Mouse (Mus musculus): ENCODE results near the gene Hook2.
A peak's percentile ranks its signal among the peaks of the same experiment; 100 is the strongest.

Hook2 gene

GRCm38 (mm10) chr8:84987388-84987787, 3.0 kb upstream of the Hook2 start:
- DNase-seq (ENCODE audit: low spot score in 2 of 2) = no peak

GRCm38 (mm10) chr8:84987903-84988302, 2.5 kb upstream of the Hook2 start:
- no peak for DNase-seq (ENCODE audit: low spot score in 2 of 2)

DNA sequence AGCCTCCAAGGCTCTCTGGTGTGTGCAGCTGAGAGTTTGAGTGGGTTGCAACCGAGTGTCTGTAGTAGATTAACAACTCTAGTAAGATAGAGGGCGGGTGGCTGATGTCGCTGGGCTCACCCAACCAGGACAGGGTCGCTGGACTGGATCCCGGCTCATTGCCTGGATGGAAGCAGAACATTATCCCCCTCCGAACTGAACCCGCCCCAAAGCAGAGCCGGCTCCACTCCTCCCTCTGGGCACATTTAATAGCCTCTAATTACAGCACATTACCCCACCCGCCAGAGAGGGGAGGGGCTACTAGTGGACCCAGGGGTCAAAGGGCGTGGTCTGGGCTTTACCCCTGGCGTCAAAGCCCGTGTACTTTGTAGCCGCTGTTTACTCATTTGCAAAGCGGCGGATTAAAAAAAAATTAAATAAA, 1.1 kb upstream of the Hook2 start:
- no peak for DNase-seq (ENCODE audit: low spot score in 2 of 2)

DNA sequence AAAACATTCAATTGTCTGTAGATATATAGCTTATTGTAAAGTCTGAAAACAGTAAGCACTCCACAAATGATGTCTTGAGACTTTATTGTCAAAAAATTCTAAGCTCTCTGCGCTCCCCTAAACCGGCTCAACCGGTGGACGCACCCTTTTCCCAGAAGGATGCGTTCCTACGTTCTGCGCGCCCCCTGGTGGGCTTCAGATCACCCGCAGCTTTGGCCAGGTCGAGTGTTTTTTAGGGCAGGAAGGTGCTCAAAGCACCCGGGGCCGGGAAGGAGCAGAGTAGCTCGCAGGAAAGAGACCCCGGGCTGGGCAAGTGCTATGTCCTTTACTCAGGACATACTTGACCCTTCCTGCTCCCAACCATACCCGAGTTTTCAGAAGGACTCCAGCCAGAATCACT, 593 bp upstream of the Hook2 start:
- DNase-seq (ENCODE audit: low spot score in 2 of 2) = peak; percentile 83 to 88

GRCm38 (mm10) chr8:84990836-84991235, 433 bp downstream of the Hook2 start:
- no peak for DNase-seq (ENCODE audit: low spot score in 2 of 2)

DNA sequence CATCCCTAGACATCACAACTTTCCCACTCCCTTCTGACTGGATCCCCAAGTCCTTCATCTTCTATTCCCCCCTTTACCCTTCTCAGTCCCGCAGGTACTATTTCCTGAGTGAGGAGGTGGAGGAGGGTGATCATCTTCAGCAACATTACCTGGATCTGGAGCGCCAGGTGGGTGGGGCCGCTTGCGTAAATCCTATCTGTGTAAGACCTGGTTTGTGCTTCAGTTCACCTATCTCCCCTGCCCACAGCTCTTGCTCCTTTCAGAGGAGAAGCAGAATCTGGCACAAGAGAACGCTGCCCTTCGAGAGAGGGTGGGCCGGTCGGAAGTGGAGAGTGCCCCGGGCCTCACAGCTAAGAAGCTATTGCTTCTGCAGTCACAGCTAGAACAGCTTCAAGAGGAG, 4.0 kb downstream of the Hook2 start:
- DNase-seq (ENCODE audit: low spot score in 2 of 2) = no peak

DNA sequence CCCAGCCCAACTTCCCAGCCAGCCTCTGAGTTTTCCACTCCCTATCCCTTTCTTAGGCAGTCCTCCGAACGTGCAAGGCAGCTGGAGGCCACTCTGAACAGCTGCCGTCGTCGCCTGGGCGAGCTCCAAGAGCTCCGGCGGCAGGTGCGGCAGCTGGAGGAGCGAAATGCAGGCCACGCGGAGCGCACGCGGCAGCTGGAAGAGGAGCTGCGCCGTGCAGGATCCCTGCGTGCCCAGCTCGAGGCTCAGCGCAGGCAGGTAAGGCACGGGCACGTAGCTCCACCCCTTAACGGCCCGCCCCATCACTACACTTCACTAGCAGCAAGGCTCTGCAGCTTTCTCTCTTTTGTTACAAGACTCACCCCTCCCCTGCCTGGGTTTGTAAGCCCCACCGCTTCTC, 5.3 kb downstream of the Hook2 start:
- DNase-seq (ENCODE audit: low spot score in 2 of 2) = no peak

DNA sequence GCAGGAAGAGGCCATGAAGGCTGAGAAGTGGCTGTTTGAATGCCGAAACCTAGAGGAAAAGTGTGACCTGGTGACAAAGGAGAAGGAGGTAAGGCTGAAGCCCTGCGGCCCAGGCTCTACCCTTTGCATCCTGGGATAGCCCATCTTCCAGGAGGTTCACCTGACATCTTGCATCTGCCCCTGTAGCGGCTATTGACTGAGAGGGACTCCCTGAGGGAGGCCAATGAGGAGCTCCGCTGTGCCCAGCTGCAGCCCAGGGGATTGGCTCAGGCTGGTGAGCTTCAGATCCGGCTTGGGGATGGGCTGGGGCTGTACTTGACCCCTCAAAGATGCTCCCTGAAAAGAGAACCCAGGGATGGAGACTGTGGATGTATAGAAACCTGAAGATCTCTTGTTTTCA, 6.6 kb downstream of the Hook2 start:
- no peak for DNase-seq (ENCODE audit: low spot score in 2 of 2)

GRCm38 (mm10) chr8:84997649-84998295, 7.4 kb downstream of the Hook2 start:
- peak; percentile 76 to 87 for DNase-seq (ENCODE audit: low spot score in 2 of 2)

- no peak for DNase-seq (ENCODE audit: low spot score in 2 of 2)
Measured at GRCm38 (mm10) chr8:85007686-85008085, 17.3 kb downstream of the Hook2 start.

- DNase-seq (ENCODE audit: low spot score in 2 of 2) = no peak
Measured at GRCm38 (mm10) chr8:85011242-85011641, 20.8 kb downstream of the Hook2 start.

GRCm38 (mm10) chr8:85013230-85013840, 22.9 kb downstream of the Hook2 start:
- DNase-seq (ENCODE audit: low spot score in 2 of 2) = peak; percentile 58 to 73

GRCm38 (mm10) chr8:85014431-85014830, 24.0 kb downstream of the Hook2 start, which contains the start of gene Best2:
Best2 (minus strand) TSS chr8:85014531.
- no peak for DNase-seq (ENCODE audit: low spot score in 2 of 2)

- no peak for DNase-seq (ENCODE audit: low spot score in 2 of 2)
Measured at GRCm38 (mm10) chr8:85016724-85017123, 26.3 kb downstream of the Hook2 start.

GRCm38 (mm10) chr8:85017209-85017608, 26.8 kb downstream of the Hook2 start:
- DNase-seq (ENCODE audit: low spot score in 2 of 2) = no peak

DNA sequence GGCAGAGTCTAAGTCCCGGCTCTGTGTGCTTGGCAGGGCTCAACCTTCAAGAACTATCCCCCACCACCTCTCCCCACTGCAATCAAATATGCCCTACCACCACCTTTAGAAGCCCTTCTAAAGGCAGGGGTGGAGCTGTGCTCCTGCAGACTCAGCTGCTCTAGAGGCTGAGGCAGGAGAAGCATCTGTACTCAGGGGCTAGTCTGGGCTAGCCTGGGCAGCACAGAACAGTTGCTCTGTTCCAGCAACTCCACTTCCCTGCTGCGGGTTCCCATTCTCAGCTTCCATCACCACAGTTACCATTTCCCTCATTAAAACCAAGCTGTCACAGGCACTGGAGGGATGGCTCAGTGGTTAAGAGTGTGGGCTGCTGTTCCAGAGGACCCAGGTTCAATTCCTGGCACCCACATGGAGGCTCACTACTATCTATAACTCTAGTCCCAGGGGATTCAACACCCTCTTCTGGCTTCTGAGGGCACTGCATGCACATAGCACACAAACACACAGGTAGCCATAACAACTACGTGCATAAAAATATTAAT, 31.2 kb downstream of the Hook2 start:
- no peak for DNase-seq (ENCODE audit: low spot score in 2 of 2)

- no peak for DNase-seq (ENCODE audit: low spot score in 2 of 2)
Measured at GRCm38 (mm10) chr8:85023846-85024245, 33.4 kb downstream of the Hook2 start.

- peak; percentile 70 to 80 for DNase-seq (ENCODE audit: low spot score in 2 of 2)
Measured at GRCm38 (mm10) chr8:85025098-85025932, 34.9 kb downstream of the Hook2 start, which contains the start of gene Asna1. Asna1 (minus strand) TSS chr8:85025281.

GRCm38 (mm10) chr8:85026670-85027515, 36.5 kb downstream of the Hook2 start, which contains the start of gene Trir:
Trir (plus strand) TSS chr8:85026823.
- DNase-seq (ENCODE audit: low spot score in 2 of 2) = peak; percentile 90 to 93

- DNase-seq (ENCODE audit: low spot score in 2 of 2) = no peak
Measured at GRCm38 (mm10) chr8:85027516-85027855, 37.1 kb downstream of the Hook2 start.

- no peak for DNase-seq (ENCODE audit: low spot score in 2 of 2)
Measured at GRCm38 (mm10) chr8:85027922-85028321, 37.5 kb downstream of the Hook2 start.

Measured in frontal cortex, postnatal 14 days (tissue).